Mouse (Mus musculus) MEL (cell line): ENCODE results near the gene Arhgef38.

ENCODE experiments used
- CHD1 ChIP-seq: IDR thresholded peaks from 2 replicates; pipeline ENCODE4 v1.6.1; 2012; ENCODE audit warnings: low read depth, mild to moderate bottlenecking, inconsistent platforms, low read length, improper control_type of control experiment
- EP300 ChIP-seq, 2 experiments: IDR thresholded peaks; 2 replicates each; pipeline ENCODE4 v1.6.1; 2011; ENCODE audit warnings: improper control_type of control experiment in 2 of 2, low read length in 2 of 2, low read depth in 1 of 2, mild to moderate bottlenecking in 1 of 2
- MAFK ChIP-seq: IDR thresholded peaks from 2 replicates; pipeline ENCODE4 v1.6.1; 2011; ENCODE audit warnings: low read depth, mild to moderate bottlenecking, low read length, improper control_type of control experiment, borderline replicate concordance
- MYC ChIP-seq: IDR thresholded peaks from 2 replicates; pipeline ENCODE4 v1.6.1; 2011; ENCODE audit warnings: low read depth, mild to moderate bottlenecking, low read length, improper control_type of control experiment, moderate library complexity
- POLR2A ChIP-seq, 2 experiments: IDR thresholded peaks; 2 replicates each; pipeline ENCODE4 v1.6.1; 2011 to 2012; ENCODE audit warnings: low read length in 2 of 2, mild to moderate bottlenecking in 2 of 2, control low read depth in 1 of 2, improper control_type of control experiment in 1 of 2, low read depth in 1 of 2, moderate library complexity in 1 of 2; ENCODE audit not compliant: control insufficient read depth in 1 of 2, insufficient read depth in 1 of 2, poor library complexity in 1 of 2
- ZMIZ1 ChIP-seq: IDR thresholded peaks from 2 replicates; pipeline ENCODE4 v1.6.1; 2012; ENCODE audit warnings: low read depth, mild to moderate bottlenecking, inconsistent platforms, low read length, improper control_type of control experiment, moderate library complexity

- TF ChIP-seq POLR2A (IDR thresholded peaks at IDR 0.05; ENCODE audit: control insufficient read depth in 1 of 2, insufficient read depth in 1 of 2, low read depth in 1 of 2, low read length in 2 of 2, poor library complexity in 1 of 2): no peak
- TF ChIP-seq CHD1: no peak
- TF ChIP-seq MAFK: no peak
- no peak for TF ChIP-seq MYC
- TF ChIP-seq ZMIZ1: no peak
- no peak for TF ChIP-seq EP300 (IDR thresholded peaks at IDR 0.05; ENCODE audit: low read depth in 1 of 2, low read length in 2 of 2)
Measured at GRCm38 (mm10) chr3:133082736-133083135, 152.0 kb downstream of the Arhgef38 start.
